Mouse (Mus musculus) midbrain, embryonic 13.5 days (tissue): ENCODE results near the gene Tulp1. TPM values are rescaled to one million over a fixed set of nuclear protein-coding genes. Genes with fewer than 3 reads are reported as not detected.

Experiments used
- ATAC-seq: fragments of 200-750 bp; cut with Nextera tagmentation; 2 replicates; pipeline ENCODE4 v1.8.0; 2017; ENCODE audit warnings: mild to moderate bottlenecking, moderate TSS enrichment, moderate library complexity
- H3K27ac ChIP-seq: fragments of 300-500 bp; sonication (generic); 2 replicates; pipeline ENCODE4 v1.5.1; 2015; ENCODE audit warnings: inconsistent platforms, mild to moderate bottlenecking, moderate library complexity
- H3K27me3 ChIP-seq: fragments of 300-500 bp; sonication (generic); 2 replicates; pipeline ENCODE4 v1.6.1; 2015; ENCODE audit warnings: mild to moderate bottlenecking, inconsistent platforms
- H3K36me3 ChIP-seq: fragments of 300-500 bp; sonication (generic); 2 replicates; pipeline ENCODE4 v1.6.1; 2015; ENCODE audit warnings: mild to moderate bottlenecking, inconsistent platforms
- H3K4me1 ChIP-seq: fragments of 300-500 bp; sonication (generic); replicated peaks from 2 replicates; pipeline ENCODE4 v1.6.1; 2015; ENCODE audit warnings: inconsistent platforms
- H3K4me2 ChIP-seq: fragments of 300-500 bp; sonication (generic); replicated peaks from 2 replicates; pipeline ENCODE4 v1.6.1; 2015; ENCODE audit warnings: moderate library complexity, mild to moderate bottlenecking, inconsistent platforms
- H3K4me3 ChIP-seq: fragments of 300-500 bp; sonication (generic); replicated peaks from 2 replicates; pipeline ENCODE4 v1.5.1; 2015; ENCODE audit warnings: mild to moderate bottlenecking, inconsistent platforms
- H3K9ac ChIP-seq: fragments of 300-500 bp; sonication (generic); replicated peaks from 2 replicates; pipeline ENCODE4 v1.6.1; 2015; ENCODE audit warnings: mild to moderate bottlenecking, inconsistent platforms
- H3K9me3 ChIP-seq: fragments of 300-500 bp; sonication (generic); 2 replicates; pipeline ENCODE4 v1.6.1; 2016; ENCODE audit warnings: mild to moderate bottlenecking, inconsistent platforms
- WGBS: fragments of 180-500 bp; shearing (Covaris S2); methylation state at CpG from one replicate; pipeline ENCODE4 v1.1.7; 2015; 5-methylcytosine and 5-hydroxymethylcytosine counted together
- polyA plus RNA-seq: library from polyadenylated mRNA; unstranded; fragments of >200 nt; fragmentation: Nextera tagmentation; extraction: Ambion mirVana; gene quantifications from 2 replicates; pipeline ENCODE4 v1.2.1, GENCODE M21; 2015

Tulp1 gene
- polyA plus RNA-seq, 1 experiment from 2014 or later: 1.7 TPM

- H3K9ac ChIP-seq: no peak overlapping the region
Measured at GRCm38 (mm10) chr17:28323786-28324185, 41.2 kb downstream of the Tulp1 start.

GRCm38 (mm10) chr17:28321700-28322099 is 43.3 kb downstream of the Tulp1 start:
- Histone ChIP-seq H3K4me2 (no peak overlapping the region), H3K9ac (no peak overlapping the region), H3K36me3 (peaks cover 65% of the 10 kb centered on the region), H3K27me3 (no peaks in the 10 kb centered on the region), H3K4me3 (no peak overlapping the region), H3K27ac (no peak overlapping the region), H3K4me1 (no peaks in the 10 kb centered on the region), H3K9me3 (no peaks in the 10 kb centered on the region)
- WGBS: 98% methylated on average over 4 of the region's 4 CpGs
- no peak for ATAC-seq

More at GRCm38 (mm10) chr17:28323786-28324185, 41.2 kb downstream of the Tulp1 start:
- Histone ChIP-seq H3K9me3 (no peaks in the 10 kb centered on the region), H3K27me3 (no peaks in the 10 kb centered on the region), H3K27ac (no peak overlapping the region), H3K4me3 (no peak overlapping the region), H3K4me1 (peaks cover 8% of the 10 kb centered on the region), H3K4me2 (no peak overlapping the region), H3K36me3 (peaks cover 47% of the 10 kb centered on the region)
- no peak for ATAC-seq
- 91% methylated on average over 8 of the region's 8 CpGs for WGBS

GRCm38 (mm10) chr17:28317725-28318124 is 47.3 kb downstream of the Tulp1 start:
- 86% methylated on average over 9 of the region's 9 CpGs for WGBS
- H3K9ac ChIP-seq: no peak overlapping the region

DNA sequence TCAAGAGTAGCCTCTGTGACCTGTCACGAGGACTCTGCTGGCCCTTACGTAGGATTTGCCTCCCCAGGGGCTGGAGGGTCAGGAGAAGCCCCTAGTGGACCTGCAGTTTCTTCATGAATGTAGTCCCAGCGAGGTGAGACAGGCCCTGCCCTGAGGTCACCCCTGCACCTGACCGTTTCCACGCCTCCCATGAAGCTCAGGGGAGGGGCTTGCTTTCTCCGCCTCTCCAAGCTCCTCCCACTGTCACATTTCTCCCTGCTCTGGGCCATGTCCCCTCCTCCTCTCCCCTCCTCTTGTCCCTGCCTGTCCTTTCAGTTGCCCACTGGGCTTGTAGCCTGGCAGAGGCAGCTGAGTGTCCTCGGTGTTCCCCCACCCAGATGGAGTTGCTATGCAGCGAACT is 47.9 kb downstream of the Tulp1 start:
- Histone ChIP-seq H3K4me1 (peaks cover 21% of the 10 kb centered on the region), H3K27ac (no peak overlapping the region), H3K9ac (0 out of 2 replicates have a peak overlapping the region, but pooled peaks have one; percentile 19), H3K4me2 (no peak overlapping the region), H3K9me3 (no peaks in the 10 kb centered on the region), H3K27me3 (no peaks in the 10 kb centered on the region), H3K4me3 (no peak overlapping the region), H3K36me3 (peaks cover 47% of the 10 kb centered on the region)
- WGBS: 60% methylated on average over 8 of the region's 8 CpGs
- no peak for ATAC-seq

More at GRCm38 (mm10) chr17:28317725-28318124, 47.3 kb downstream of the Tulp1 start:
- H3K4me2 ChIP-seq: no peak overlapping the region
- H3K27me3 ChIP-seq: no peaks in the 10 kb centered on the region
- no peak overlapping the region for H3K27ac ChIP-seq
- H3K4me3 ChIP-seq: no peak overlapping the region
- H3K36me3 ChIP-seq: peaks cover 53% of the 10 kb centered on the region
- ATAC-seq: no peak
- H3K9me3 ChIP-seq: no peaks in the 10 kb centered on the region
- peaks cover 20% of the 10 kb centered on the region for H3K4me1 ChIP-seq

DNA sequence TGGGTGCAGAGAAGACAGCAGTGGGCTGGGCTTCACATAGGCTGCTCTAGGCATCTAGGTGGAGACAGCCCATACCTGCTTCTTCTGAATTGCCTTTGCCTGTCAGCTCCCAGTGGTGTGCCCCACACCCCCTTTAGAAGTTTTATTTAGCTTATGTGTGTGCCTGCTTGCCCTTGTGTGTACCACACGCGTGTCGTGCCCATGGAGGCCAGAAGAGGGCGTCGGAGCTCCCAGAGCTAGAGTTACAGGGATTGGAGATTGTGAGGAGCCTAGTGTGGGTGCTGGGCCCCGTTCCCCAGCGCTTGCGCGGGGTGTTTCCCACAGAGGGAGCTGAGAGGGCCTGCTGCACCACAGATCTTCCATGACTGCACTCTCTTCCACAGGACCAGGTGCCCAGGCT is 48.5 kb downstream of the Tulp1 start:
- ATAC-seq: no peak
- whole genome bisulfite sequencing: 90% methylated on average over 9 of the region's 9 CpGs
- no peaks in the 10 kb centered on the region for H3K9me3 ChIP-seq
- H3K9ac ChIP-seq: no peak overlapping the region
- no peak overlapping the region for H3K27ac ChIP-seq
- no peak overlapping the region for H3K4me2 ChIP-seq
- no peak overlapping the region for H3K4me3 ChIP-seq
- peaks cover 44% of the 10 kb centered on the region for H3K36me3 ChIP-seq
- H3K27me3 ChIP-seq: no peaks in the 10 kb centered on the region
- peaks cover 21% of the 10 kb centered on the region for H3K4me1 ChIP-seq

DNA sequence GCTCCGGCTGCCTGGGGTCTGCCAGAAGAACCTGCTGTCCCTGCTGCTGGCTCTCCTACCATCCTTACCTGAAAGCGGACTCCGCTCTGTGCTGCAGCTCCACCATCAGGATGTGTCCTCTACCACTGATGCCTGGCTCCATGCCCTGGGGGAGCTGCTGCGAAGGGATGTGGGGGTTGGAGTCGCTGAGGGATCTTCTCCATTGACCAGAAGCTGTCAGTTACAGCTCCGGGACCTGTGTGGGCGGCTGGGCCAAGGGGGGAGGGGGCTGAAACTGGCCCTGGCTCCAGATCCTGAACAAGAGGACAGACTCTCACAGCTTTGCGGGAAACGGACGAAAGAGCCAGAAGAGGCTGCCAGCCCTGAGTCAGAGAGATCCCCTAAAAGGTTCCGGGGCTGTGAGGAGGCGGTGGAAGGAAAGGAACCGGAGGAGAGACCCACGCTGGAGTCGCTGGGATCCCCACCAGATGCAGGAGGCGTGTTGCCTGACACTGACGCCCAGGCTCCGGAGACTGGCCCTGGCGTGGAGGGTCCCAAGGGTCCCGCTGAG is 49.3 kb downstream of the Tulp1 start:
- 91% methylated on average over 20 of the region's 20 CpGs for WGBS
- no peak overlapping the region for H3K9ac ChIP-seq
- H3K9me3 ChIP-seq: no peaks in the 10 kb centered on the region
- ATAC-seq: no peak
- no peak overlapping the region for H3K27ac ChIP-seq
- peaks cover 21% of the 10 kb centered on the region for H3K4me1 ChIP-seq
- H3K36me3 ChIP-seq: peaks cover 39% of the 10 kb centered on the region
- no peak overlapping the region for H3K4me2 ChIP-seq
- H3K27me3 ChIP-seq: no peaks in the 10 kb centered on the region
- no peak overlapping the region for H3K4me3 ChIP-seq

- Histone ChIP-seq H3K27me3 (no peaks in the 10 kb centered on the region), H3K4me2 (peak overlapping the region; percentile 89)
Measured at GRCm38 (mm10) chr17:28313880-28314225, 51.2 kb downstream of the Tulp1 start.

GRCm38 (mm10) chr17:28313212-28313879 is 51.7 kb downstream of the Tulp1 start, which contains the start of gene Fance:
Fance (plus strand) TSS chr17:28313519.
- H3K4me3 ChIP-seq: peak within 1 kb of the TSS; percentile 69
- peak within 1 kb of the TSS; percentile 82 for H3K27ac ChIP-seq
- peak within 1 kb of the TSS; percentile 89 for H3K4me2 ChIP-seq
- under 1% methylated on average over 68 of the region's 69 CpGs for WGBS
- peaks cover 25% of the 10 kb centered on the region for H3K4me1 ChIP-seq
- H3K9me3 ChIP-seq: no peaks in the 10 kb centered on the region
- H3K36me3 ChIP-seq: peaks cover 24% of the 10 kb centered on the region
- peak; percentile 98 for ATAC-seq
- peak within 1 kb of the TSS; percentile 83 for H3K9ac ChIP-seq
- no peaks in the 10 kb centered on the region for H3K27me3 ChIP-seq

More at GRCm38 (mm10) chr17:28313880-28314225, 51.2 kb downstream of the Tulp1 start:
- Histone ChIP-seq H3K4me3 (peak overlapping the region; percentile 69), H3K9me3 (no peaks in the 10 kb centered on the region), H3K36me3 (peaks cover 28% of the 10 kb centered on the region), H3K4me1 (peaks cover 21% of the 10 kb centered on the region), H3K27ac (peak overlapping the region; percentile 82), H3K9ac (peak overlapping the region; percentile 83)
- 1% methylated on average over 11 of the region's 11 CpGs for WGBS
- no peak for ATAC-seq

GRCm38 (mm10) chr17:28312232-28313211 is 52.5 kb downstream of the Tulp1 start:
- 0 out of 2 replicates have a peak overlapping the region, but pooled peaks have one; percentile 20 for H3K9ac ChIP-seq
- H3K4me2 ChIP-seq: peak overlapping the region; percentile 89
- peak overlapping the region; percentile 69 for H3K4me3 ChIP-seq
- H3K27me3 ChIP-seq: no peaks in the 10 kb centered on the region
- H3K4me1 ChIP-seq: peaks cover 27% of the 10 kb centered on the region
- WGBS: 27% methylated on average over 17 of the region's 17 CpGs
- peak overlapping the region; percentile 30; the same call in 1 of the 2 replicates for H3K27ac ChIP-seq
- peaks cover 18% of the 10 kb centered on the region for H3K36me3 ChIP-seq
- peak; percentile 57 for ATAC-seq
- H3K9me3 ChIP-seq: no peaks in the 10 kb centered on the region

GRCm38 (mm10) chr17:28311366-28312132 is 53.5 kb downstream of the Tulp1 start:
- 80% methylated on average over 5 of the region's 5 CpGs for WGBS
- Histone ChIP-seq H3K36me3 (peaks cover 8% of the 10 kb centered on the region), H3K4me3 (no peak overlapping the region), H3K4me1 (peaks cover 27% of the 10 kb centered on the region), H3K27me3 (no peaks in the 10 kb centered on the region), H3K4me2 (no peak overlapping the region), H3K27ac (no peak overlapping the region), H3K9me3 (no peaks in the 10 kb centered on the region), H3K9ac (no peak overlapping the region)
- ATAC-seq: no peak

DNA sequence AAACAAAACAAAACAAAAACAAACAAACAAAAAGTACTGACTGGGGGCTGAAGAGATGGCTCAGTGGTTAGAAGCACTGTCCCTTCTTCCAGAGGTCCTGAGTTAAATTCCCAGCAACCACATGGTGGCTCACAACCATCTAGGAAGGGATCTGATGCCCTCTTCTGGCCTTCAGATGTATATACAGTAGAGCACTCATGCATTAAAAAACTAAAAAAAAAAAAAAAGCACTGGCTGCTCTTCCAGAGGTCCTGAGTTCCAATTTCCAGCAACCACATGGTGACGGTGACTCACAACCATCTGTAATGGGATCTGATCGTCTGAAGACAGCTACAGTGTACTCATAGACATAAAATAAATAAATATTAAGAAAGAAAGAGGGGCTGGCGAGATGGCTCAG is 54.2 kb downstream of the Tulp1 start:
- 77% methylated on average over 3 of the region's 3 CpGs for WGBS
- Histone ChIP-seq H3K9ac (no peak overlapping the region), H3K9me3 (no peaks in the 10 kb centered on the region), H3K27me3 (no peaks in the 10 kb centered on the region), H3K36me3 (0 out of 2 replicates have a peak, but pooled peaks cover 1% of the 10 kb centered on the region), H3K4me1 (peaks cover 27% of the 10 kb centered on the region), H3K4me2 (no peak overlapping the region), H3K4me3 (no peak overlapping the region), H3K27ac (no peak overlapping the region)
- ATAC-seq: no peak
